Mouse (Mus musculus): ENCODE measurements around the gene B3gnt9.

GRCm38 (mm10) chr8:105293405-105293804, 38.5 kb upstream of the B3gnt9 start:
- TF ChIP-seq CTCF (IDR thresholded peaks at IDR 0.05; ENCODE audit: low read depth) (no peak), EP300 (optimal IDR thresholded peaks at IDR 0.05) (no peak)

Measured in stomach, postnatal 0 days (tissue).